Mouse (Mus musculus): Measurements from ENCODE around the gene Samd14. TPM values are rescaled to one million over a fixed set of nuclear protein-coding genes. Genes with fewer than 3 reads are reported as not detected.
"Not testable (repeated sequence)": the region's sequence is repeated elsewhere in the genome, so short reads cannot be mapped to it uniquely, and the experiment has no call there.

The Samd14 gene
- polyA plus RNA-seq (2015; fragmentation: Nextera tagmentation; extraction: Ambion mirVana) = 8.6 and 9.0 TPM in 2 replicates

GRCm38 (mm10) chr11:95009629-95010014 is at the start of gene Samd14:
Gene Samd14 (plus strand): TSS chr11:95009879.
- Histone ChIP-seq H3K9me3 (replicated peaks; ENCODE audit: control insufficient read depth, low read length) (no peaks in the 10 kb centered on the region), H3K27me3 (ENCODE audit: control insufficient read depth, insufficient read depth, low read length) (no peaks in the 10 kb centered on the region), H3K9ac (ENCODE audit: low read length) (peak within 1 kb of the TSS; percentile 77), H3K4me2 (ENCODE audit: low read depth, low read length) (peak within 1 kb of the TSS; percentile 73), H3K4me3 (ENCODE audit: low read length) (peak within 1 kb of the TSS; percentile 64), H3K27ac (ENCODE audit: low read length) (peak within 1 kb of the TSS; percentile 83), H3K4me1 (ENCODE audit: control insufficient read depth, insufficient read depth, low read length) (peaks cover 28% of the 10 kb centered on the region), H3K36me3 (ENCODE audit: control insufficient read depth, insufficient read depth) (peaks cover 5% of the 10 kb centered on the region)
- WGBS = under 1% methylated on average over 31 of the region's 32 CpGs
- peak; percentile 43 for ATAC-seq (replicated peaks; ENCODE audit: extremely low read depth, insufficient read depth, low FRiP score)

- 70% methylated on average over 5 of the region's 5 CpGs for WGBS
- Histone ChIP-seq H3K27me3 (ENCODE audit: control insufficient read depth, insufficient read depth, low read length) (no peaks in the 10 kb centered on the region), H3K9ac (ENCODE audit: low read length) (no peak overlapping the region), H3K4me3 (ENCODE audit: low read length) (no peak overlapping the region), H3K36me3 (ENCODE audit: control insufficient read depth, insufficient read depth) (no peaks in the 10 kb centered on the region), H3K4me2 (ENCODE audit: low read depth, low read length) (no peak overlapping the region), H3K4me1 (ENCODE audit: control insufficient read depth, insufficient read depth, low read length) (peaks cover 14% of the 10 kb centered on the region), H3K27ac (ENCODE audit: low read length) (no peak overlapping the region), H3K9me3 (replicated peaks; ENCODE audit: control insufficient read depth, low read length) (no peaks in the 10 kb centered on the region)
- no peak; the same call in 1 of the 2 replicates for ATAC-seq (replicated peaks; ENCODE audit: extremely low read depth, insufficient read depth, low FRiP score)
Observed at GRCm38 (mm10) chr11:94962534-94963101, 47.1 kb upstream of the Samd14 start.

GRCm38 (mm10) chr11:94967419-94967818 is 42.3 kb upstream of the Samd14 start, which contains the start of gene Hils1:
Gene Hils1 (plus strand): TSS chr11:94967593.
- no peaks in the 10 kb centered on the region for H3K36me3 ChIP-seq (ENCODE audit: control insufficient read depth, insufficient read depth)
- no peaks in the 10 kb centered on the region for H3K27me3 ChIP-seq (ENCODE audit: control insufficient read depth, insufficient read depth, low read length)
- H3K9me3 ChIP-seq (replicated peaks; ENCODE audit: control insufficient read depth, low read length) = no peaks in the 10 kb centered on the region
- no peak within 1 kb of the TSS for H3K9ac ChIP-seq (ENCODE audit: low read length)
- H3K4me3 ChIP-seq (ENCODE audit: low read length) = no peak within 1 kb of the TSS
- H3K27ac ChIP-seq (ENCODE audit: low read length) = no peak within 1 kb of the TSS
- ATAC-seq (replicated peaks; ENCODE audit: extremely low read depth, insufficient read depth, low FRiP score) = no peak
- peaks cover 5% of the 10 kb centered on the region; the same call in 1 of the 2 replicates for H3K4me1 ChIP-seq (ENCODE audit: control insufficient read depth, insufficient read depth, low read length)
- 41% methylated on average over 4 of the region's 4 CpGs for WGBS
- no peak within 1 kb of the TSS for H3K4me2 ChIP-seq (ENCODE audit: low read depth, low read length)

GRCm38 (mm10) chr11:94968187-94968586 is 41.5 kb upstream of the Samd14 start:
- Histone ChIP-seq H3K4me3 (ENCODE audit: low read length) (no peak overlapping the region), H3K36me3 (ENCODE audit: control insufficient read depth, insufficient read depth) (no peaks in the 10 kb centered on the region), H3K9me3 (replicated peaks; ENCODE audit: control insufficient read depth, low read length) (no peaks in the 10 kb centered on the region), H3K9ac (ENCODE audit: low read length) (no peak overlapping the region), H3K27ac (ENCODE audit: low read length) (no peak overlapping the region), H3K4me1 (ENCODE audit: control insufficient read depth, insufficient read depth, low read length) (peaks cover 2% of the 10 kb centered on the region; the same call in 1 of the 2 replicates), H3K4me2 (ENCODE audit: low read depth, low read length) (no peak overlapping the region), H3K27me3 (ENCODE audit: control insufficient read depth, insufficient read depth, low read length) (no peaks in the 10 kb centered on the region)
- no peak for ATAC-seq (replicated peaks; ENCODE audit: extremely low read depth, insufficient read depth, low FRiP score)
- WGBS = 84% methylated on average over 7 of the region's 7 CpGs

GRCm38 (mm10) chr11:94969709-94970108 is 40.0 kb upstream of the Samd14 start:
- ATAC-seq (replicated peaks; ENCODE audit: extremely low read depth, insufficient read depth, low FRiP score); H3K4me2 ChIP-seq (ENCODE audit: low read depth, low read length); H3K9me3 ChIP-seq (replicated peaks; ENCODE audit: control insufficient read depth, low read length); H3K27ac ChIP-seq (ENCODE audit: low read length); H3K4me1 ChIP-seq (ENCODE audit: control insufficient read depth, insufficient read depth, low read length); H3K27me3 ChIP-seq (ENCODE audit: control insufficient read depth, insufficient read depth, low read length); H3K9ac ChIP-seq (ENCODE audit: low read length); H3K36me3 ChIP-seq (ENCODE audit: control insufficient read depth, insufficient read depth); H3K4me3 ChIP-seq (ENCODE audit: low read length): not testable (repeated sequence)
- WGBS = 90% methylated on average over 4 of the region's 4 CpGs

- ATAC-seq (replicated peaks; ENCODE audit: extremely low read depth, insufficient read depth, low FRiP score) = no peak
- Histone ChIP-seq H3K4me1 (ENCODE audit: control insufficient read depth, insufficient read depth, low read length) (peaks cover 14% of the 10 kb centered on the region), H3K4me2 (ENCODE audit: low read depth, low read length) (no peak overlapping the region), H3K27me3 (ENCODE audit: control insufficient read depth, insufficient read depth, low read length) (no peaks in the 10 kb centered on the region), H3K9ac (ENCODE audit: low read length) (no peak overlapping the region), H3K27ac (ENCODE audit: low read length) (no peak overlapping the region), H3K9me3 (replicated peaks; ENCODE audit: control insufficient read depth, low read length) (no peaks in the 10 kb centered on the region), H3K36me3 (ENCODE audit: control insufficient read depth, insufficient read depth) (no peaks in the 10 kb centered on the region), H3K4me3 (ENCODE audit: low read length) (no peak overlapping the region)
- 59% methylated on average over 15 of the region's 15 CpGs for WGBS
Observed at GRCm38 (mm10) chr11:94970210-94970943, 39.3 kb upstream of the Samd14 start.

GRCm38 (mm10) chr11:94971895-94972615 is 37.6 kb upstream of the Samd14 start:
- peak overlapping the region; percentile 73 for H3K9ac ChIP-seq (ENCODE audit: low read length)
- no peaks in the 10 kb centered on the region for H3K27me3 ChIP-seq (ENCODE audit: control insufficient read depth, insufficient read depth, low read length)
- ATAC-seq (replicated peaks; ENCODE audit: extremely low read depth, insufficient read depth, low FRiP score) = no peak
- 65% methylated on average over 16 of the region's 16 CpGs for WGBS
- no peaks in the 10 kb centered on the region for H3K9me3 ChIP-seq (replicated peaks; ENCODE audit: control insufficient read depth, low read length)
- H3K4me1 ChIP-seq (ENCODE audit: control insufficient read depth, insufficient read depth, low read length) = peaks cover 25% of the 10 kb centered on the region
- peak overlapping the region; percentile 53 for H3K4me2 ChIP-seq (ENCODE audit: low read depth, low read length)
- no peaks in the 10 kb centered on the region for H3K36me3 ChIP-seq (ENCODE audit: control insufficient read depth, insufficient read depth)
- H3K27ac ChIP-seq (ENCODE audit: low read length) = no peak overlapping the region
- peak overlapping the region; percentile 49 for H3K4me3 ChIP-seq (ENCODE audit: low read length)

GRCm38 (mm10) chr11:94972887-94973286 is 36.8 kb upstream of the Samd14 start:
- peak overlapping the region; percentile 49 for H3K4me3 ChIP-seq (ENCODE audit: low read length)
- peaks cover 26% of the 10 kb centered on the region for H3K4me1 ChIP-seq (ENCODE audit: control insufficient read depth, insufficient read depth, low read length)
- no peaks in the 10 kb centered on the region for H3K36me3 ChIP-seq (ENCODE audit: control insufficient read depth, insufficient read depth)
- peak overlapping the region; percentile 73 for H3K9ac ChIP-seq (ENCODE audit: low read length)
- H3K27ac ChIP-seq (ENCODE audit: low read length) = peak overlapping the region; percentile 82
- H3K9me3 ChIP-seq (replicated peaks; ENCODE audit: control insufficient read depth, low read length) = no peaks in the 10 kb centered on the region
- peak; percentile 25; the same call in 1 of the 2 replicates for ATAC-seq (replicated peaks; ENCODE audit: extremely low read depth, insufficient read depth, low FRiP score)
- peak overlapping the region; percentile 53 for H3K4me2 ChIP-seq (ENCODE audit: low read depth, low read length)
- 26% methylated on average over 5 of the region's 5 CpGs for WGBS
- H3K27me3 ChIP-seq (ENCODE audit: control insufficient read depth, insufficient read depth, low read length) = no peaks in the 10 kb centered on the region

Data from heart, embryonic 16.5 days (tissue).